Mouse (Mus musculus) inflammation-experienced regulatory T-cells, adult 6 months (primary cell): ENCODE measurements around the gene Samd8. TPM values are rescaled to one million over a fixed set of nuclear protein-coding genes. Genes with fewer than 3 reads are reported as not detected.

ENCODE experiments used
- ATAC-seq: one replicate; pipeline ENCODE4 v1.8.0; 2017
- polyA plus RNA-seq, 3 experiments: library from polyadenylated mRNA; unstranded; fragments of 100-300 nt; shearing (Covaris generic); gene quantifications; one replicate each; pipeline ENCODE4 v1.2.1; 2017

The Samd8 gene
- polyA plus RNA-seq, 3 experiments from 2014 or later, result 2.6 to 4.4 (median 3.7) TPM

DNA sequence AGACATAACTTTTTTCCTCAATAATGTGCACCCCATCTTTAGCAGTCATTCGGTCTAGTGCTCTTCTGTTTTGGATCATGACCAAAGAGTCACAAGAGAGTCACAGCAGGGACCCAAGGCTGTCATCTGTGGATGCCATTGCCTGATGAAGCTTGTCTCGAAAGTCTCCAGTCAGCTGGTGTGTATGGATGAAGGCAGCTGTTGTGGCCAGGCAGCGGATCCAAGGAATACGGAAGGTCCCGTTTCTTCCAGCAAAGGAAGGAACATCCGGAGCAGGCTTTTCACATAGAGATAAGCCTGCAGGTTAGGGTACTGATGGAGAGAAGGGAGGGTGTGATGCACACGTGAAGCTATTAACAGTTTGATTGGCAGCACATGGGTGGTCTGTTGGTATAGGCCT is 51.3 kb downstream of the Samd8 start:
- ATAC-seq, result no peak

DNA sequence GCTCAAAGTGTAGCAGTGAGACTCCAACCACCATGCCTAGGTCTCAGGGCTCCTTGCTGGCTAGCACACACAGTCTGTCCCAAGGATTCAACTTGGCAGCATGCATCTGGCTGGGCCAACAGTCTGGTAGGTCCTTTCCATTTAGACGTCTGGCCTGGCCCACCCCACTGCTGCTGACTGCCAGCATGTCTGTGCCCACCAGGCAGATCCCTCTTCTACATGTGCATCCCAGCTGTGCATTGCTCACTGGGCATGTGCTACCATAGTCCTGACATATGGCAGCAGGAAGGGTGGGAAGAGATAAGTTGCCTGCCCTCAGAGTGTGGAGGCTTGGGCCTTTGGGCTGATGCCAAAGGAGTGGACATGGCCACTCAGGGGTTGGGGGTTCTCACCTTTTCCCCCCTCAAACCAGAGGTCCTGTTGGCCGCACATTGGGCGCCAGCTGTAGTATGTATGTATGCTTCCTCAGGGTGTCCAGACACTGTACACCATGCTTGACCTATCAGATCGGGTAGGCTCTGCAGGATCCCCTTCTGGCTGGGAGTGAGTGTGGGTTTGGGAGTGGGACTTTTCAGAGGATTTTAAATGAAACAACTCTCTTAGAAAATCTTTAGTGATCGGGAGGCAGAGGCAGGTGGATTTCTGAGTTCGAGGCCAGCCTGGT is 52.3 kb downstream of the Samd8 start:
- ATAC-seq, result no peak

DNA sequence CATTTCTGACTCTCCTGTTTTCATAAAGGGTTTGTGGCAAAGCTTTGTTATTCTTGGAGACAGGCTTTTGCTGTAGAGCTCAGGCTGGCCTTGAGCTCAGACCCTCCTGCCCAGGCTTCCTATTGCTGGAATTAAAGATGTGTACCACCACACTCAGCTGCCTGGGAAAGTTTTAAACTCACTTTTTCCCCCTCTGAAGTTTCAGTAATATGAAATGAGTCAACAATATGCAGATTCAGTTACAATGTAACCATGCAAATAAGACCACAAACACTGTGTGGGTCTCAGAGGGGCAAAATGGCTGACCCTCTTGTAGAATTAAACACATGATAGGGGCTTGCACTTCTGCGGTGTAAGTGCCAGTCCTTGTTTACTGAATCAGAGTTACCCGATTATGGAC is 55.9 kb downstream of the Samd8 start:
- no peak for ATAC-seq

DNA sequence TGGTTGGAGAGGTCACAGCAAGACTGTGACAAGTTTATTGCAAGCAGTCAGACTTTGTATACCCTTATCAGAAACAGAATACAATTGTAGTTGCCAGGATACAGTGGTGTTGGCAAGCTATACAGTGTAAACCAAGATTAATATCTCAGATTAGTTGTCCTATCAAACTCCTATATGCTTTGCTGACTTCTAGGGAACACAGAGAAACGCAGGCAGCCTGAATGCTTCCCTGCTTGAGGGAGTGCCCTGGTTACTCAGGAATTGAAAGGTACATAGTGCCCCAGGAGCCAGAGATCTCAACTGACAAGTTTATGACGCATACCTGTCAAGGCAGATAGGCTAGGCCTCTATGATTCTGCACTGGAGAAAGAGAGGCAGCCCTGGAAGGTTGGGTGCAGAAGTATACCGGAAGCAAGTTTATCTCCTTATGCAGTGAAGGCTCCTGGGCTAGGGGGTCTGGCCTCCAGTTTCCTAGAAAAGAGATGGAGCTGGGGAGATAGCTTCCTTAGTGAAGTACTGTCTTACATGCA is 56.4 kb downstream of the Samd8 start:
- ATAC-seq, result no peak

DNA sequence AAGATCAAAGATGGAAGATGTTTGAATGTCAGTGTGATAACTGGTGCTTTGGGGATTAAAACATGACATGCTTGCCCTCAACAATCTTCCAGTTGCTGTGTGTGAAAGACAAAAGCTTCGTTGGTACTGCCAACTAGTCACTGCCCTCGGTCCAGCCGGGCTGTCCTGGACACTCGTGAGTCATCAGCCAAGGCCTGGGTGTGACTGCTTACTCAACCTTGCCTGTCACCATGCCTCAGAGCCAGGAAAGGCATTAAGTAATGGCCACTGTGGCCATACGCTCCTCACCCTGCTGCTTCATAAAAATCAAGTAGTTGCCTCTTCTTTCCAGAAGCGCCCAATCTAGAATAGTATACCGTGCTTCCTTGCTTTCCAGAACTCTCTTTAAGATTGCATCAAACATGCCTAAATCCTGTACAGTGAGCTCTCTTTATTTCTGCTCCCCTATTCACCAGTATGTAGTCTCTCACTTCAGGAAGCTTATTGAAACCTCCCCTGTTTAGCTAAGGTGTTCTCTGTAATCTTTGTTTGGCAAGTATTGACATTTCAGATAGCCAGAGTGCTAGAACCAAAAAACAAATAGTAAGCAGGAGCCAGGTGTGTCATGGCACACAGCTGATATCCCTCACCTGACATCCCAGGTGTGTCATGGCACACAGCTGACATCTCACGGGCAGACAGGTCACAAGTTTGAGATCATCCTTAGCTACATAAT is 58.0 kb downstream of the Samd8 start:
- no peak for ATAC-seq

DNA sequence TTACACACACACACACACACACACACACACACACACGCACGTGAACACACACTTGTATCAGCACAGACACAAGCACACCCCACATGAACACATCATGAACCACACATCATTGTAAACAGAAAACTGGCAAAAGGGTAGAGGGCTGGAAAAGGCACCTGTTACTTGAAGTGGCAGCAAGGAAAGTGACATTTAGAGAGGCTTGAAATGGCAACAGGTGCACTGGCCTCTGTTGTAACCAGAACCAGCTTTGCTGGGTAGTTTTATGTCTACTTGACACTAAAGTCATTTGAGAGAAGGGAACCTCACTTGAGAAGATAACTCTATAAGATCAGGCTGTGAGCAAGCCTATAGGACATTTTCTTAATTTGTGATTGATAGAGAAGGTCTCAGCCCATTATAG is 59.1 kb downstream of the Samd8 start:
- ATAC-seq, result no peak

DNA sequence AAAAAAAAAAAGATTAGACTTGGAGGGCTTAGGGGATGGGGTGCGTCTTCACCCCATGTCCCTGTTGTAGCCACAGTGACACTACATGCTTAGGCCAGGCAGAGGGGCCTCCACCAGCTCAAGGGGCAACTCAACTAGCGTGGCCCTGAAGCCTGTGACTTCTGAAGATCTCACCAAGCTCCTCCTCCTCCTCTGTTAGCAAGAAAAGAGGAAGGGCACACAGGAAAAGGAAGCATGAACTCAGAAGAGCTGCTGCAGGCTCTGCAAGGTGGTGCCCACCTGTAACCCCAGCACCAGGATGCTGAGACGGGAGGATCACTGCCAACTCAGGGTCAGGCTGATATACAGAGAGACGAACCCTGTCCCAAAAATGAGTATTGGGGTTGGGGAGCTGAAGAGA is 61.0 kb downstream of the Samd8 start:
- no peak for ATAC-seq

DNA sequence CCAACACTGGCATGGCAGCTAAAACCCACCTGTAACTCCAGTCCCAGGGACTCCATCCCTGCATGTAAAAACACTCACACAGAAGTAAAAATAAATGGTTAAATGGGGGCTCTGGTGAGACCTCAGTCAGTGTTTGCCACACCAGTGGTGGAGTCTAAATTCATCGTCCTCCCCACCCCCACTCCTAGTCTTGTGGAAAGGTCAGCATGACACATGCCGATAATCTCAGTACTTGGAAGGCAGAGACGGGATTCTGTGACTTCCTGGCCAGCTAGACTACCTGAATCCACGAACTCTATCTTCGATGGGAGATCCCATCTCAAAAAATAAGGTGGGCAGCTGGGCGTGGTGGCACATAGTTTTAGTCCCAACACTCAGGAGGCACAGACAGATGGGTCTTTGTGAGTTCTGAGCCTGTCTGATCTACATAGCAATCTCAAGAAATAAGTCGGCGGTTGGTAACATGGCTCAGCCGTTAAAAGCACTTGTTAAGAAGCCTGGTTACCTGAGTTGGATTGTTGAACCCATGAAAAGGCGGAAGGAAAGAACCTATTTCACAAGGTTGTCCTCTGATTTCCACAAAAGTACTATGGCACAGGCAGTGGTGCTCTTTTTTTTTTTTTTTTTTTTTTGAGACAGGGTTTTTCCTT is 61.5 kb downstream of the Samd8 start:
- ATAC-seq, result no peak

DNA sequence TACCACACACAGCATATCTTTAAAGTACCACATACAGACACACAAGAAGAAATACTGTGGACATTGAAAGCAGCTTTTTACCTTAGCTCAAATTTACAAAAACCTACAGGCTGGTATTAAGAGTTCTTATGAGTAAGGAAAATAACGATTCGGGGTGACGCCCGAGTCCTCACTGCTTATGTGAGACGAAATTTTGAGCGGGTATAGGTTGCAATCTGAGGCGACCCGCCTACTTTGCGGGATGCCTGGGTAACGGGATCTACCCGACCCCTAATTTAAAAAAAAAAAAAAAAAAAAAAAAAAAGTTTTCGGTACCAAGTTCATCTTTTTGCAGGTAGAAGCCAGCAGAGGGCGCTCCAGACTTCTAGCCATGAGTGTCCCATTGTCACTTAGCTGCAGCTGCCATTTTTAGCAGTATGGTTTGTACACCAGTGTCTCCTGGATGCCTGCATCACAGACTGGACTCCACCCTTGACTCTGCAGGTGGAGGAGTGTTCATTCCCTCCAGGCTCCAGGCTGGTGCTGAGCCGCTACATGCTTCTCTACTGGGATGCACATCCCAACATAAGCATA is 62.3 kb downstream of the Samd8 start:
- peak; percentile 77 for ATAC-seq

DNA sequence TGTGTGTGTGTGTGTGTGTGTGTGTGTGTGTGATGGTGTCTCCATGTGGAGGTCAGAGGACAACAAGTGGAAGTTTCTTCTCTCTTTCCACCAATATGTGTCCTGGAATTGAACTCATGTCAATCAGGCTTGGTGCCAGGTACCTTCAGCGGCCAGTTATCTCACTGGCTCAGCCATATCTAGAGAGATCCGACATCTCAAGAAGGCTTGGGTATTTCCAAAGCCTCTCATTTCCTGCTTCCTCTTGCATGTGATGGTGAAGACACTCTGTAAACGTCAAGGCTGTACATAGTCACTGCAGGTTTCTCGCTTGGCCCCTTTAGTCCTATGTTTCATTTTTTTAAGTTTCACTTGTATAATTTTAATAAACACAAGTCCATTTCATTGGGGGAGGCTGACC is 62.9 kb downstream of the Samd8 start:
- ATAC-seq, result peak; percentile 55

DNA sequence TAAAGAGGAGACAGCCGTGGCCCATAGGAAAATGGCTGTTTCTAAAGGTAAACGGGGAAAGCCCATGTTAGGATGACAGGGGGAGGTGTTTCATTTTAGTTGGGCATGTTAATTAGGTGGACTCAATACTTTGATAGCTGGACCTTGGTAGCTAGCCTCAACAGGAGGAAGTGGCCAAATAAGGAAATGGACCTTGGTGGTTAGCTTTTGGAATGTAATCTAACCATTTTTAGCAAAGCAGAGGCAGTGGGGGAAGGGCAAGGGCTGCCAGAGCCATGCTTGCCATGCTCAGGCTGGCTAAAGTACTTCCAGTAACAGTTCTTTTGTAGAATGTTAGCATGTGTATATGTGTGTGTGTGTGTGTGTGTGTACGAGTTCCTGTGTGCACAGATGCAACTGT is 63.5 kb downstream of the Samd8 start:
- ATAC-seq, result no peak

DNA sequence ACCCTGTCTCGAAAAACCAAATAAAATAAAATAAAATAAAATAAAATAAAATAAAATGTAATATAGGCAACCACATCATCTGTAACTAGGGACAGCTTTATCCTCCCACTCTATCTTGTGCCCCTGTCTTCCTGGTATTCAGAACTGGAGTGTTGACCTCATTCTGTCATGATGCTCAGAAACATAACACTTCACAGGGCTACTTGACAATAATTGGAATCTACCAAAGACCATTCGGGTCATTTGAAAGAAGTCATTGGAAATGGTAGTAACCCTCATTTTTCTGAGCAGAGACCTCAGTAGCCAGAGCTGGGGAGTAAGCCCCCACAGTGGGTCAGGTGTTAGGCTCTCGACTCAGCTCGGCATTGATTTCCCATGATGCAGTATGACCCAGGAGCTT is 64.3 kb downstream of the Samd8 start:
- no peak for ATAC-seq

DNA sequence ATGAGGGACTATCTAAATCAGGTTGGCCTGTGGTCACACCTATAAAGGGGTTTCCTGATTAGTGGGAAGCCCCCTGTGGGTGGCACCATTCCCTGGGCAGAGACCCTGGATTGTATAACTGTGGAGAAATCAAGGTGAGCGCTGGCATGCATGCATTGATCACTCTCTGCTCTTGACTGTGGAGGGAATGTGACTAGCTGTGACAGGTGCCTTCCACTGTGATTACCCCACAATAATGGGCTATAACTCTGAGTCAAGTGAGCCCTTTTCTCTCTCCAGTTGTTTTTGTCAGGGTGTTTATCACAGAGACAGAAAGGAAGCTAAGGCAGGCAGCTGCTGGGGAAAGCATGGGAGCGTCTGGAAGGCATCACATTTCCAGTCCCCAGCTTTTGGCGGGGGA is 65.9 kb downstream of the Samd8 start:
- ATAC-seq, result no peak

DNA sequence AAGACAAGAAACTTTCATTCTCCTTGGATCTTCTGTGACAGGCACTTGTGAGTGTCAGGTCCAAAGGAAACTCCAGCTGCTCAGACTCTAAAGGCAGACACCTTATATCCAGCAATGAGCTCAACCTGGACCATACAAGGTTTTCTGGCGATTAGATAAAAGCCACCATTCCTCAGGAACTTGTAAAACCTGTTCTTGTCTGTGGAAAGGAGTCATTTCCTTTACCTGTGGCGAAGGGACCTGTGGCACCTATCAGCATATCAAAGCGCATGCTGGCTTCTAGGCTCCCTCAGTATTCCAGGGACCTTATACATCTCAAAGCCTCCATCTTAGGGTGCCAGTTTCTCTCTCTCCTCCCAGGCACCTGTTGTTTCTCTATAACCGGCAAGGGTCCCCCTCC is 67.1 kb downstream of the Samd8 start:
- ATAC-seq, result no peak

DNA sequence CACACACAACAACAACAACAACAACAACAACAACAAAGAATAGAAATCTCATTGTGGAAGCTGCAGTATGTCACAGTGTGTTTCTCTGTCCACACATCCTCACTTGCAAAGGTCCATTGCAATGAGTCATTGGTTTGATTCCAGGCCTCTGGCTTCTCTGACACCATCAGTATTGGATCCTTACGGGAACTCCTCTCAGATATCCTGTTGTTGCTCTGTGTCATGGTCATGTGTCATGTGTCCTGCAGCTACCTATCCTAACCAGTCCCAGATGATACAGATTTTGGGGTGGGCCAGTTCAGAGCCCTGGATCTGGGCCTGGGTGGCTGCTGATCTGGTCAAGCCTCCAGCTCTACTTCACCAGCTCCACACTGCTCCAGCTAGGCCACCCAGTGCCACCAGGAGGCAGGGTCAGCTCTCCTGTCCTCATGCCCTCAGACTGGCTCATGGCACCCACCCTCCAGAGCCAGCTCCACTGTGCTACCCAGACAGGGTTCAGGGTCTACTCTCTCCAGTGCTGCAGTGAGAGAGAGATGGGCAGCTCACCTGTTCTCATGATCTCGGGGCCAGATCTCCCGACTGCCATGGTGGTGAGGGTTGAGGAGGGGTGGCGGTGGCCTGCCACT is 70.7 kb downstream of the Samd8 start:
- ATAC-seq, result no peak

DNA sequence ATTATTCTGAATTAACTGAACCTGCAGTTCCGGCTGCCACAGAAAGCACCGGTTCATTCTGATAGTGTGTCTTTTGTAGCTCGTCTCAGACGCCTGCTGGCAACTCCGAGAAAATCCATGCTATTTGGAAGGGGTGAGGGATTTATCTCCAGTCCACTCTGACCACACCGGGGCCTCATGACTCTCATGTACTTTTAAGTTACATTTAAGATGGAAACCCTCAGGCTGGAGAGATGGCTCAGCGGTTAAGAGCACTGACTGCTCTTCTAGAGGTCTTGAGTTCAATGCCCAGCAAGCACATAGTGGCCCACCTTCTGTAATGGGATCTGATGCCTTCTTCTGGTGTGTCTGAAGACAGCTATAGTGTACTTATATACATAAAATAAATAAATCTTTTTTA is 72.0 kb downstream of the Samd8 start:
- no peak for ATAC-seq

DNA sequence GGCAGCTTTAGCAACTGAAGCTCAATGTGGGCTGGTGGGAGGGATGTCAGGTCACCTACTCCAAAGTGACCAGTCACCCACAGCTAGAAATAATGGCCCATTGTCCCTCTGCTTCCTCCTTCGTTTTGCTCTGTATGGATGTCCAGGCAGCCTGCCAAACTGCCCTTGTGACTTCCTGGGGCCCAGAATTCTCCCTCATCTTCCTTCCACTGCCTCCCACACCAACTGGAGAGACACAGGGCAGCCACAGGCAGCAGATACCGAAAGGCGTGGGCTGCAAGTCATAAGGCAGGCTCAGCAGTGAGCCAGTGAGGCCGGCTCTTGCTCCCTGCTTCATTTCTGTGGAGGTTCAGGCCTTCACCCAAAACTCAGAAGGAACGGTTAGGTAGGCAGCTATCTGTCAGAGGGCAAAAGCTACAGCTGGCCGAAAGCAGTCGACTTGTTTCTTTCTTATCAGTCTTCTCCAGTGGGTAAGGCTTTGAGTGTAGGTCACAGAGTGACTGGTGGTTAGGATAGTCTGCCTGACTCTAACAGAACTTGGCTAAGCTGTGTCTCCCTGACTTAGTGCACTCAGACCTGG is 72.6 kb downstream of the Samd8 start:
- no peak for ATAC-seq

DNA sequence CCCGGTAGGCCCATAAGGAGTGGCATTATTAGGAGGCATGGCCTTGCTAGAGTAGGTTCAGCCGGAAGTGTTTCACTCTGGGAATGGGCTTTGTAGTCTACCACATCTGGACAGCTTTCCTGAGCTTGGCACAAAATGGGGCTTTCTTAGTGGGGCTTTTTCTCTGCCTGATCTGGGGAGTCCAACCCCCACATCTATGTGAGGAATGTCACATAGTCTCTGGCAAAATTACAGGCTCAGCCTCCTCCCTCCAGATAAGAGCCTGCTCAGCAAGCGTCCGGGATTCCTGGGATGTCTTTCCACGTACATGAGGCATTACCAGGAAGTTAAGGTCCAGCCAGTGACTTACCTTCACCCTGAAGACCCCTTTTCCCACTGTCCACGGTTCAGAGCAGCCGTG is 73.6 kb downstream of the Samd8 start:
- no peak for ATAC-seq

DNA sequence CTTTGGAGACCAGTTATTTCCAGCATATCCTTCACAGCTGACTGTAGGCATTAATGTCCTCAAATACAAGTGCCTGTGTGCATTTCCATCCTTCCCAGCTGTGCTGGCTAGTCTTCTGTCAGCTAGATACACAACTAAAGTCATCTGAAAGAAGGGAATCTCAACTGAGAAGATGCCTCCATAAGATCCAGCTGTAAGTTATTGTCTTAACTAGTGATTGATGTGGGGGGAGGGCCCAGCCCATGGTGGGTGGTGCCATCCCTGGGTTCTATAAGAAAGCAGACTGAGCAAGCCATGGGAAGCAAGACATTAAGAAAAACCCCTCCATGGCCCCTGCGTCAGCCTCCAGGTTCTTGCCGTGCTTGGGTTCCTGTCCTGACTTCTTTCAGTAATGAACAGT is 74.6 kb downstream of the Samd8 start, which contains the start of gene Vdac2:
Gene Vdac2 (plus strand): TSS at position 301 of the 400 bp plus-strand sequence.
- no peak for ATAC-seq

DNA sequence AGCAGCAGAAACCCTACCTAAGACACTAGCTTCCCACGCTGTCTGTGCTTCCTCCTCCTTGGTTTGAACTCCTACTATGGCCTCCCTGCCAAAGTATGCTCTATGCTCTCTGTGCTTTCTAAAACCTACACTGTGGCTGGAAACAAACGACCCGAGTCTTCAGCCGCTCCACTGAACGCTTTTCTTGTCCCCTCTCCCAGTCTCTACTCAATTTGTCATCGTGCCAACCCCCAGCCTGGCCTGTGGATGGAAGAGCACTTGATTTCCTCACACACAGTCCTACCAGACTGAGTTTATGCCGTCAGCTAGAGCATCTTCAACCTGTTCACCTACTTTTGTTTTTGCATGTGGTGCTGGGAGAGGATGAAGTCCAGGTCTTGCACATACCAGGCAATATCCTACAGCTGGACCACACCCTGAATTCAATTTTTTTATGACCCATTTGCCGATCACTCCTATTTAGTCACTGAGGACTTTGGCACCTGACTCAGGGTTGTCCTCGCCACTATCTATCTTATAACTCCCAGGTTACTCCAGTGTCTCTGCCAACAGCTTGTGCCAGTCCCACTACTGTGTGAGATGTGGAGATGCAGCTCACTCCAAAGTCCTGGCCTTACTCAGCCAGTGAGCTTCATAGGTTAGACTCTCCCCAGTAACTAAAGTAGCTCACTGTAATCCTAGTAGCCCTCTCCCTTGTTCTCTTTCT is 75.6 kb downstream of the Samd8 start:
- ATAC-seq, result no peak

DNA sequence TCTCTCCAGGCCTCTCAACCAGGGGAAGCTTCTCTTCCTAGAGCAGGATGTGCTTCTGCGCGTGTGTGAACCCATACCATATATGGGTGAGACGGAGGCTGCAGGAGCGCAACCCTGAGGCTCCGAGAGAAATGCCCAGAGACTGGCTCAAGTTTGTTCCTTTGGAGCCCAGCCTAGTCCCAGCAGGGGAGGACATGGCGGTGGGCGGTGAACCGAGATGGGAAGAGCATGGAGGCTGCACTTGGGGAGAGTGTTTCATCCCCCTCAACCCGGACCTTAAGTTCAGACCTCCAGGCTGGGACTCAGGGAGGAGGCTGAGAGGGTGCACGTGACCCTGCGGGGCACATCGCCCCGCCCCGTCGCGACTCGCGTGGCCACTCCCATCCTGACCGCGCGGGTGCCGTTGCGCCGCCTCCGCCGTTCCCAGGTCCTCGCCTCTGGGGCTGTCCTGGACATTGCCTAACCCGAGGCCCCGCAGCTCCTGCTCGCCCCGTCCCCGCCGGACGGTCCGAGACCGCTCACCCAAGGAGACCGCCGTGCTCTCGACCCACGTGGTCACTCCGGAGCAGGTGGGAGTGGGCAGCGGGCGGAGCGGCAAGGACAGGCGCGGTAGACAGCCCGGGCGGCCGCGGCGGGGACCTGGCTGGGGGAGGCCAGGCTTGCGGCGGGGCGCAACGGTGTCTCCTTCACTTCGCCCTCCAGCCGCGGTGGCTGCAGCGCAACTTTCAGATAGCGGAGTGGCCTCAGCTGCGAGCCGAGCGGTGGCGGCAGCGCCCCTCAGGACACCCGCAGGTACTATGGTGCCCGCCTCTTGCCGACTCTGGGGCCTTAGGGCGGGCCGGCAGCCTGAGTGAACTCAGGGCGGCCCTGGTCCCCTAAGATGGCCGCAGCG is 80.8 kb downstream of the Samd8 start:
- peak; percentile 94 for ATAC-seq
